Mouse (Mus musculus): ENCODE data around the gene Mgrn1. TPM values are rescaled to one million over a fixed set of nuclear protein-coding genes. Genes with fewer than 3 reads are reported as not detected.

Mgrn1 gene
- polyA plus RNA-seq, 1 experiment from 2014 or later = 67.9 TPM

DNA sequence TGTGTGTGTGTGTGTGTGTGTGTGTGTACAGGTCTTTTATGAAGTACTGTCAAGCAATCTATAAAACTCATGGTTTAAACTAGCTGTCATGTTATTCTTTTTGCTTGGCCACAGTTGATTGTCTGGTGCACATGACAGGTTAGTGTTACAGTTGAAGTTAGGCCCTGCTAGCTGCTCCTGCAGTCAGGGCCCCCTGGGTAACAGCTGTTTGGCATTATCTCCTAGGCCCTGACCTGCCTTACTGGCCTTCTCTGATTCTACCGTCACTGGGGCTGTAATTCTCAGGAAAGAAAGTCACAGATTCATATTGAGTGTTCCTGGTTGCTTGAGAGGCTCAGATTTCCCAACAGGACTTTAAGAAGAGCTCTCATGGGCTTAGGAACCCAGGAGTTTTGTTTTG, 19.5 kb downstream of the Mgrn1 start:
- DNase-seq (ENCODE audit: low spot score) (peak; percentile 65), ATAC-seq (replicated peaks; ENCODE audit: insufficient number of reproducible peaks, low FRiP score, low TSS enrichment, low read depth) (no peak)
- no peaks in the 10 kb centered on the region for H3K9me3 ChIP-seq (replicated peaks; ENCODE audit: control insufficient read depth, low read length)
- H3K4me1 ChIP-seq (ENCODE audit: control insufficient read depth, insufficient read depth, low read length) = no peaks in the 10 kb centered on the region
- no peak overlapping the region for H3K4me2 ChIP-seq (ENCODE audit: low read depth, low read length)
- no peak overlapping the region for H3K9ac ChIP-seq (replicated peaks; ENCODE audit: low read length)
- H3K36me3 ChIP-seq (replicated peaks; ENCODE audit: control insufficient read depth, insufficient read depth, low read depth, low read length) = no peaks in the 10 kb centered on the region
- H3K27me3 ChIP-seq (ENCODE audit: control insufficient read depth, insufficient read depth, low read length) = no peaks in the 10 kb centered on the region
- H3K4me3 ChIP-seq (ENCODE audit: low read depth, low read length) = no peak overlapping the region
- WGBS = 12% methylated on average over 1 of the region's 1 CpGs
- no peak overlapping the region for H3K27ac ChIP-seq (replicated peaks; ENCODE audit: low read depth, low read length)

DNA sequence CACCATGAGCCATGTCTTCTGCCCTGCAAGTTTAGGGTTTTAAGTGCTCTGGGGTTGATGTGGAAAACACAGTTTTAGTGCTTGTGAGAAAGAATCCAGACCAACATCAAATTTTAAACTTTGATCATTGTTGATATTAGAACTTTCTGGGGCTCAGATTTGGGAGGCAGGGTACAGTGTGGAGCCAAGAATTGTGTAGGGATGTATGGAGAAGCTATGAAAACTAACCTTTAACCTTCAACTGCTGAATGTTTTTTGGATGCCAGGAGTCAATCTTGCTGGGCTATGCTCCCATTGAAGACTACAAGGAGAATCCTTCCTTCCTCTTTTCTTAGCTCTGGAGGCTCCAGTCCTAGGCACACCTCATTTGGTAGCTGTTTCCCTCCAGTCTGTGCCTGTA, 20.5 kb downstream of the Mgrn1 start:
- no peak for ATAC-seq (replicated peaks; ENCODE audit: insufficient number of reproducible peaks, low FRiP score, low TSS enrichment, low read depth)
- H3K27me3 ChIP-seq (ENCODE audit: control insufficient read depth, insufficient read depth, low read length) = no peaks in the 10 kb centered on the region
- H3K36me3 ChIP-seq (replicated peaks; ENCODE audit: control insufficient read depth, insufficient read depth, low read depth, low read length) = no peaks in the 10 kb centered on the region; the same call in 1 of the 2 replicates
- H3K4me2 ChIP-seq (ENCODE audit: low read depth, low read length) = no peak overlapping the region
- H3K9ac ChIP-seq (replicated peaks; ENCODE audit: low read length) = no peak overlapping the region
- no peaks in the 10 kb centered on the region for H3K4me1 ChIP-seq (ENCODE audit: control insufficient read depth, insufficient read depth, low read length)
- no peak overlapping the region for H3K27ac ChIP-seq (replicated peaks; ENCODE audit: low read depth, low read length)
- no peaks in the 10 kb centered on the region for H3K9me3 ChIP-seq (replicated peaks; ENCODE audit: control insufficient read depth, low read length)
- no peak for DNase-seq (ENCODE audit: low spot score)
- H3K4me3 ChIP-seq (ENCODE audit: low read depth, low read length) = no peak overlapping the region

DNA sequence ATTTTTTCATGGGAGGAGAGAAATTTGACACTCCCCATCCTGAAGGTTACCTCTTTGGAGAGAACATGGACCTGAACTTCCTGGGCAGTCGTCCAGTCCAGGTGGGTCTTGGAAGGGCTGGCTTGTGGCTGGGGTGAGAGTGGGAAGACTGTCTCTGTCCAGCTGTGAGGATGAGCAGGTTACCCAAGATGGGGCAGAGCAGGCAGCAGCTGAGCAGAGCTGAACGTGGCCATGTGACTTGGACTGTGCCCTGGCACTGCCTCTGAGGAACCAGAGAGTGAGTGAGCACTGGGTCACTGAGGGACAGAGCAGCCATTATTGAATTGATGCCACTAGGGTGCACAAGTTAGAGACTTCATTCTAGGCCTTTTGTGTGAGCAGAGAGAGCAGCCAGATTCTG, 21.3 kb downstream of the Mgrn1 start:
- ATAC-seq (replicated peaks; ENCODE audit: insufficient number of reproducible peaks, low FRiP score, low TSS enrichment, low read depth) = no peak
- no peak overlapping the region for H3K27ac ChIP-seq (replicated peaks; ENCODE audit: low read depth, low read length)
- 74% methylated on average over 2 of the region's 2 CpGs for WGBS
- H3K4me1 ChIP-seq (ENCODE audit: control insufficient read depth, insufficient read depth, low read length) = no peaks in the 10 kb centered on the region
- H3K36me3 ChIP-seq (replicated peaks; ENCODE audit: control insufficient read depth, insufficient read depth, low read depth, low read length) = no peaks in the 10 kb centered on the region; the same call in 1 of the 2 replicates
- no peaks in the 10 kb centered on the region for H3K27me3 ChIP-seq (ENCODE audit: control insufficient read depth, insufficient read depth, low read length)
- H3K4me3 ChIP-seq (ENCODE audit: low read depth, low read length) = no peak overlapping the region
- H3K9ac ChIP-seq (replicated peaks; ENCODE audit: low read length) = no peak overlapping the region
- no peaks in the 10 kb centered on the region for H3K9me3 ChIP-seq (replicated peaks; ENCODE audit: control insufficient read depth, low read length)
- no peak for DNase-seq (ENCODE audit: low spot score)
- H3K4me2 ChIP-seq (ENCODE audit: low read depth, low read length) = no peak overlapping the region

DNA sequence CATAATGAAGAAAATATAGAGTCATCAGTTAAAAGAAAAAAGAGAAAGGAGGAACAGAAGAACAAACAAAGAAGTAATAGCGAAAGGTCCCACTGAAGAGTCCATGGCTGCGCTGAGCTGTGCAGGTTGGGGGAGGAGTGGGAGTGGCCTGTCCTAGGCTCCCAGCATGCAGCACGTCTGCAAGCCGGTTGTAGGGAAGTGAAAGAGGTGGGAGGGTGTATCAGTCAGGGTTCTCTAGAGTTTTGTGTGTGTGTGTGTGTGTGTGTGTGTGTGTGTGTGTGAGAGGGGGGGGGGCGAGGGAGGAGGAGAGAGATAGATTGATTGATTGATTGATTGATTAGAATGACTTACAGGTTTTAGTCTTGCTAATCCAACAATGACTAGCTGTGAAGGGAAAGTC, 21.9 kb downstream of the Mgrn1 start:
- H3K9me3 ChIP-seq (replicated peaks; ENCODE audit: control insufficient read depth, low read length) = no peaks in the 10 kb centered on the region
- no peak overlapping the region for H3K27ac ChIP-seq (replicated peaks; ENCODE audit: low read depth, low read length)
- no peak for DNase-seq (ENCODE audit: low spot score)
- H3K4me3 ChIP-seq (ENCODE audit: low read depth, low read length) = no peak overlapping the region
- H3K4me1 ChIP-seq (ENCODE audit: control insufficient read depth, insufficient read depth, low read length) = no peaks in the 10 kb centered on the region
- H3K4me2 ChIP-seq (ENCODE audit: low read depth, low read length) = no peak overlapping the region
- H3K36me3 ChIP-seq (replicated peaks; ENCODE audit: control insufficient read depth, insufficient read depth, low read depth, low read length) = no peaks in the 10 kb centered on the region; the same call in 1 of the 2 replicates
- H3K9ac ChIP-seq (replicated peaks; ENCODE audit: low read length) = no peak overlapping the region
- WGBS = 59% methylated on average over 5 of the region's 5 CpGs
- no peaks in the 10 kb centered on the region for H3K27me3 ChIP-seq (ENCODE audit: control insufficient read depth, insufficient read depth, low read length)
- ATAC-seq (replicated peaks; ENCODE audit: insufficient number of reproducible peaks, low FRiP score, low TSS enrichment, low read depth) = no peak

DNA sequence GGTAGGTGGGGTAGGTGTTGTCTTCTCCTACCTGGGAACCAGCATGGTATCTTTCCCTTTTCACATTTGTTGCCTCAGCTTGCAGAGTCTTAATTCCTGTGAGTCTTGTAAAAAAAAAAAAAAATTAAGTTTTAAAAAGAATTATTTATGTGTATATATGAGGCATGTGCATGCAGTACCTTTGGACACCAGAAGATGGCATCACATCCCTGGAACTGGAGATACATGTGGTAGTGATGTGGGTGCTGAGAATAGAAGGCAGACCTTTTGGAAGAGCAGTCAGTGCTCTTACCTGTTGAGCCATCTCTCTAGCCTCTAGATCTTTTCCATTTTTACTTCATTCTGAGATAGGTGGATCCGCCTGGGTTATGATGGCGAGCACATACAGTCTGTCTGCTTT, 23.7 kb downstream of the Mgrn1 start:
- Histone ChIP-seq H3K27me3 (ENCODE audit: control insufficient read depth, insufficient read depth, low read length) (no peaks in the 10 kb centered on the region), H3K9ac (replicated peaks; ENCODE audit: low read length) (no peak overlapping the region), H3K27ac (replicated peaks; ENCODE audit: low read depth, low read length) (no peak overlapping the region), H3K4me1 (ENCODE audit: control insufficient read depth, insufficient read depth, low read length) (no peaks in the 10 kb centered on the region), H3K36me3 (replicated peaks; ENCODE audit: control insufficient read depth, insufficient read depth, low read depth, low read length) (no peaks in the 10 kb centered on the region; the same call in 1 of the 2 replicates), H3K4me3 (ENCODE audit: low read depth, low read length) (no peak overlapping the region), H3K4me2 (ENCODE audit: low read depth, low read length) (no peak overlapping the region), H3K9me3 (replicated peaks; ENCODE audit: control insufficient read depth, low read length) (no peaks in the 10 kb centered on the region)
- DNase-seq (ENCODE audit: low spot score) (no peak), ATAC-seq (replicated peaks; ENCODE audit: insufficient number of reproducible peaks, low FRiP score, low TSS enrichment, low read depth) (no peak)
- 98% methylated on average over 2 of the region's 2 CpGs for WGBS

DNA sequence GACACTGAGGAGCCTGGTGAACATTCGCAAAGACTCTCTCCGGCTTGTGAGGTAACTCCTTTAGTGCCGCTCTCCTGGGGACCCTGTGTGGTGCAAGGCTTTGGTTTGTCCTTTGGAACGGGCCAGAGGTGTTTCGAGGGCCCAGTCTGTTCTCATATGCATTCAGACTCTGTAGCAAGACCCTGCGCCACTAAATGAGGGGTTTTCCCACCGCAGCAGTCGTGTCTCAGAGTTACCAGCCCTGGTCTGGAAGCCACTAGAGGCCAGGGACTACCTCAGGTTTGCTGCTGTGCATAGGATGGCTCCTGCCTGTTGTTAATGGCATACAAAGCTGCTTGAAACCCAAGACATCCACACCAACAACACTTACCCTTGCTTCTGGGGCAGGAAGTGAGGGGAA, 24.7 kb downstream of the Mgrn1 start:
- Histone ChIP-seq H3K4me2 (ENCODE audit: low read depth, low read length) (no peak overlapping the region), H3K9ac (replicated peaks; ENCODE audit: low read length) (no peak overlapping the region), H3K4me1 (ENCODE audit: control insufficient read depth, insufficient read depth, low read length) (no peaks in the 10 kb centered on the region), H3K36me3 (replicated peaks; ENCODE audit: control insufficient read depth, insufficient read depth, low read depth, low read length) (no peaks in the 10 kb centered on the region; the same call in 1 of the 2 replicates), H3K4me3 (ENCODE audit: low read depth, low read length) (no peak overlapping the region), H3K27ac (replicated peaks; ENCODE audit: low read depth, low read length) (no peak overlapping the region), H3K27me3 (ENCODE audit: control insufficient read depth, insufficient read depth, low read length) (no peaks in the 10 kb centered on the region), H3K9me3 (replicated peaks; ENCODE audit: control insufficient read depth, low read length) (no peaks in the 10 kb centered on the region)
- DNase-seq (ENCODE audit: low spot score) (no peak), ATAC-seq (replicated peaks; ENCODE audit: insufficient number of reproducible peaks, low FRiP score, low TSS enrichment, low read depth) (no peak)
- WGBS = 94% methylated on average over 8 of the region's 8 CpGs

DNA sequence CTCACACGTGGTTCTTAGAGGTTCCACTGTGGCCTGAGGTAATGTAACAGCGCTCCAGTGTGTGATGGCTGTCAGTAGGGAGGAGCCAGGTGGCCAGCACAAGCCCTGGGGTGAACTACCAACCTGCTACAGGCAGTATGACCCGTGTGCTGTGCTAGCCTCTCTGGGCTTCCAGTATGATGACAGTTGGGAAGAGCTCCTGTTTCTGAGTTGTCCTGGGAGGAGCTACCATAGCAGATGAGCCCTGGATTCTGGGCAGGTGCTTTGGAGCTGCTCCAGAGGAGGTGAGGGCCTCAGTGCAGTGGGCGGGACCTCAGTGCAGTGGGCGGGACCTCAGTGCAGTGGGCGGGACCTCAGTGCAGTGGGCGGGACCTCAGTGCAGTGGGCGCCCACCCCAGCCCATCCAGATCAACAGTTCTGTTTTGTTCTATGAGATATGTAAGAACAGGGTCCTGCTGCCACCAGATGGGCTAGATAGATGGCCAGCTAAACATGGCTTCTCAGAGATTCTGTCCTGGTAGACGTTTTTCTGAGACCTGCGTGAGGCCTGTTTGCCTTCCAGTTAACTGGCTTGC, 26.1 kb downstream of the Mgrn1 start:
- Histone ChIP-seq H3K4me1 (ENCODE audit: control insufficient read depth, insufficient read depth, low read length) (no peaks in the 10 kb centered on the region), H3K27ac (replicated peaks; ENCODE audit: low read depth, low read length) (0 out of 2 replicates have a peak overlapping the region, but pooled peaks have one; percentile 13), H3K4me2 (ENCODE audit: low read depth, low read length) (no peak overlapping the region), H3K27me3 (ENCODE audit: control insufficient read depth, insufficient read depth, low read length) (no peaks in the 10 kb centered on the region), H3K9me3 (replicated peaks; ENCODE audit: control insufficient read depth, low read length) (no peaks in the 10 kb centered on the region), H3K4me3 (ENCODE audit: low read depth, low read length) (no peak overlapping the region), H3K9ac (replicated peaks; ENCODE audit: low read length) (no peak overlapping the region), H3K36me3 (replicated peaks; ENCODE audit: control insufficient read depth, insufficient read depth, low read depth, low read length) (no peaks in the 10 kb centered on the region; the same call in 1 of the 2 replicates)
- 73% methylated on average over 10 of the region's 10 CpGs for WGBS
- ATAC-seq (replicated peaks; ENCODE audit: insufficient number of reproducible peaks, low FRiP score, low TSS enrichment, low read depth) = no peak
- no peak for DNase-seq (ENCODE audit: low spot score)

DNA sequence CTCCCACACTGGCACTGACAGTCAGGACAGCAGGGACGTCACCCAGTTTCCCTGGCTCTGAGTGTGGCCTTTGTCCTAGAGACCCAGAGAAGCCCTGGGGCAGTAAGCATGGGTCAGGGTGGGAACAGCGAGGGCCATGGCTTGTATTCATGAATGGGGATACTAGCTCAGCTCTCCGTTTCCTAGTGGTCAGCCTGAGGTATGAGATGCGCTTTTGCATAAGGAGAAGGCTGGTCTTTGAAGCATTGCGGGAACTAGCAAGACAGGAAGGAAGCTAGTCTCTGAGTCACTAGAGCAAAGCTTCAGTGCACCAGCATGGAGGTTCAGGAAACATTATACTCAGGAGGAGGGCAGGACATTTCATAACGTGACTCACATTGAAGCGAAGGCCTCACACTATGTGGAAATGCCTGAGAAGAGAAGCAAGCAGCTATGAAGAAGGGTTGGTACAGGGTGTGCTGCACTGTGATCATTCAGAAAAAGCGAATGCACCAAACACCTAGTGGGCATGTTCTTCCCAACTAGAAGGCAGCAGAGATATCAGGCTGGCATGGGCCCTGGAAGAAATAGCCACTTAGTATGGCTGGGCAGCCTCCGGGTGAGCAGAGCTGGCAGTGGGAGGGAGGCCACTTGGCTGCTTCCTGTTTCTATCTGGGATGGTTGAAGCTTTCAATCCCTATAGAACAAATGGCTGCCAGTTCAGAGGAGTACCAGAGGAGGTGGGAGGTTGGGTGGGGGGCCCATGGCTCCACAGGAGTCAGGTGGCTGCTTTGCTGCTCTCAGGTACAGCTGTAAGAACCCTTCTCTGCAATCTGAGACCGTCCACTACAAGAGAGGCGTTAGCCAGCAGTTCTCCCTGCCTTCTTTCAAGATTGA, 27.1 kb downstream of the Mgrn1 start:
- H3K27ac ChIP-seq (replicated peaks; ENCODE audit: low read depth, low read length) = 0 out of 2 replicates have a peak overlapping the region, but pooled peaks have one; percentile 13
- H3K4me2 ChIP-seq (ENCODE audit: low read depth, low read length) = no peak overlapping the region
- ATAC-seq (replicated peaks; ENCODE audit: insufficient number of reproducible peaks, low FRiP score, low TSS enrichment, low read depth) (peak; percentile 29; the same call in 1 of the 2 replicates), DNase-seq (ENCODE audit: low spot score) (no peak)
- 55% methylated on average over 11 of the region's 11 CpGs for WGBS
- H3K4me3 ChIP-seq (ENCODE audit: low read depth, low read length) = no peak overlapping the region
- H3K9ac ChIP-seq (replicated peaks; ENCODE audit: low read length) = no peak overlapping the region
- H3K4me1 ChIP-seq (ENCODE audit: control insufficient read depth, insufficient read depth, low read length) = no peaks in the 10 kb centered on the region
- H3K36me3 ChIP-seq (replicated peaks; ENCODE audit: control insufficient read depth, insufficient read depth, low read depth, low read length) = no peaks in the 10 kb centered on the region; the same call in 1 of the 2 replicates
- no peaks in the 10 kb centered on the region for H3K27me3 ChIP-seq (ENCODE audit: control insufficient read depth, insufficient read depth, low read length)
- H3K9me3 ChIP-seq (replicated peaks; ENCODE audit: control insufficient read depth, low read length) = no peaks in the 10 kb centered on the region

Measured in embryonic facial prominence, embryonic 11.5 days (tissue).